Mouse (Mus musculus): Measurements from ENCODE around the gene S1pr2.
"Not testable (repeated sequence)": the region's sequence is repeated elsewhere in the genome, so short reads cannot be mapped to it uniquely, and the experiment has no call there.

Gene S1pr2

DNA sequence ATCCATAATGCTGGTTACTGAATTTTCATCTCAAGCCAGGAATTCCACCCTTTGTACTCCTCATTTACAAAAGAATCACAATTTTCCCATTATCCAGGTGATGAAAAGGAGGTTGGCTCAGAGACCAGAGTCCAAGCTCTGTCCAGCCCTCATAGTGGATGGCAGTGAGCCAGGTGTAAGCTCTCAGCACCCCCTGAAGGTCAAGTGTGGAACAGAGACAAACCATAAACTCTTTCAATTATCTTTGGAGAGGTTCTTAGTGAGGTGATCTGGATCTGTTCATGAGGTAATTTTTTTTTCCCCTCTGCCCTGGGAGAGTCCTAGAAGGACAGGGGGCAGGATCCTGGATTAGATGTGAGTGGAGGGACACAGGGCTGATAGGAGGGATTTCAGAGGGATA, 24.2 kb upstream of the S1pr2 start:
- no peak for DNase-seq (ENCODE audit: low spot score in 2 of 2)

DNA sequence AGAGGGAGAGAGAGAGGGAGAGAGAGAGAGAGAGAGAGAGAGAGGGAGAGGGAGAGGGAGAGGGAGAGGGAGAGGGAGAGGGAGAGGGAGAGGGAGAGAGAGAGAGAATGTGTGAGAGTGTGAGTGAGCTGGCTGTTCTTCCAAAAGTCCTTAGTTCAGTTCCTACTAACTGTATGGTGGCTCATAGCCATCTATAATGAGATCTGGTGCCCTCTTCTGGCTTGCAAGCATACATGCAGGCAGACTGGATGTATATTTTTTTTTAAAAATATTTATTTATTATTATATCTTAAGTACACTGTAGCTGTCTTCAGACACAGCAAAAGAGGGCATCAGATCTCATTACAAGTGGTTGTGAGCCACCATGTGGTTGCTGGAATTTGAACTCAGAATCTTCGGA, 21.8 kb upstream of the S1pr2 start:
- not testable (repeated sequence) for DNase-seq (ENCODE audit: low spot score in 2 of 2)

DNA sequence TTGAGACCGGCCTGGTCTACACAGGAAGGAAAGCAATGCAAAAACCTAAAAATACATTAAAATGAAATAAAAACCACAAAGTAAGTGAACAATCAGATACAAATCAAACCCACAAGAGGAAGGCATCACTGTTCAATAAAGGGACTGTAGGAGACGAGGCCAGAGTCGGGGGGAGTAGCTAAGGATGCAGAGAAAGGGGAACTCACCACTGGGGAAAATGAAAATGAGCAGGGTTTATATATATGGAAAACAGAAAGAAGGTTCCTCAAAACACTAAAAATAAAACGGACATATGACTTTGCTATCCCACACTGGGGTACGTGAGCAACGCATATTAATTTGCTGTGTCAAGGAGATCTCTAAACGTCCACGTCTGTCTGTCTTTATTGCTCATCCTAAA, 20.5 kb upstream of the S1pr2 start:
- DNase-seq (ENCODE audit: low spot score in 2 of 2) = no peak

DNA sequence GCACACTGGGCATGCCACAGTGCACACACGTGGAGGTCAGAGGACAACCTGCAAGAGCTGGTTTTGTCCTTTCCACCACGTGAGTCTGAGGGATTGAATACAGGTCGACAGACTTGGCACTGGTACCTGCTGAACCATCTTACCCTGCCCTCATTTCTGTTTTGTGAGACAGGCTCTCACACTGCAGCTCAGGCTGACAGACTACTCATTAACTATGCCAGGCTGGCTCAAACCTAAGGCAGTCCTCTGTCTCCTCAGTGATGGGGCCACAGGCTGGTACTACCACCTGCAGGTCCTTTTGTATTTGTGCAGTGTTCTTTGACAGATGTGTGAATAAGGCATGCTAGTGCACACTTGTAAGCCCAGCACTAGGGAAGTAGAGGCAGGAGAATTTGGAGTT, 18.5 kb upstream of the S1pr2 start:
- DNase-seq (ENCODE audit: low spot score in 2 of 2) = no peak

DNA sequence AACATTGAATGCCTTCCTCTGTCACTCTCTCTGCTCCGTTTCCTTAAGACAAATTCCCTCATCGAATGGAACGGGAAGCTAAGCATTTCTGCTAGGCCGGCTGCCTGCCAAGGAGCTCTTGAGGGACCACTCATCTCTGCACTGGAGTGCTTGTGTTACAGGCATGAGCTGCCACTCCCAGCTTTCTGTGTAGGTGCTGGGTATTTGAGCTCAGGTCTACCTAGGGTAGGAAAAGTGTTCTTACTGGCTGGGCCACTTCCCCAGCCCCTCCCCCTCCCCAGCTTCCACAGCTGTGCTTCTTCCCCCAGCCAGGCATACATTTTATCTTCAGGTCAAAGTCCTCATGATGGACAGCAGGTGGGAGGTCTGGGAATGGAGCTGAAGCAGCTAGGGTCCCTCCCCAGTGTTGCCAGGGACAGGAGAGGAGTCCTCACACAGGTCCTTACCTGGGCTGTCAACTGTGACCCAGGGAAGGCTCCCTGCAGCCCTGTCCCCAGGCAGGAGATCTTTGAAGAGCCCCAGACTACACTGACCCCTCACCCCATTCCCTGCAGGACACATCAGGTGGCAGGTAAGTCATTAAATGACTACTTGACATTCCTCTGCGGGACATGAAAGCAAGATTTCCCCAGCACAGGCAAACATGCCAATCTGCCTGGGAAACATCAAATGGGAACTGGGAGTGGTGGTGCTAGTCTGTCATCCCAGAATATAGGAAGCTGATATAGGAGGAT, 16.8 kb upstream of the S1pr2 start:
- DNase-seq (ENCODE audit: low spot score in 2 of 2) = no peak

DNA sequence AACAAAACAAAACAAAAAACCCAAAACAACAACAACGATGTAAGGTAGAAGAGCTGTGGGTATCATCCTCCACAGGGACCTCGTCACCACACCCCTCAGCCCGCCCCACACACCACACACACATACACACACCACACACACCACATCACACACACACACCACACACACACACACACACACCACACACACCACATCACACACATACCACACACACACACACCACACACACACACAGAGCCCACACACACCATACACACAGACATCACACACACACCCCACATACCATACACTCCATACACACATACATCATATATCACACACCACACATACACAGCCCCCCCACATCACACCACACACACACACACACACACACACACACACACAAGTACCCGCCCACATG, 15.0 kb upstream of the S1pr2 start:
- DNase-seq (ENCODE audit: low spot score in 2 of 2) = no peak

DNA sequence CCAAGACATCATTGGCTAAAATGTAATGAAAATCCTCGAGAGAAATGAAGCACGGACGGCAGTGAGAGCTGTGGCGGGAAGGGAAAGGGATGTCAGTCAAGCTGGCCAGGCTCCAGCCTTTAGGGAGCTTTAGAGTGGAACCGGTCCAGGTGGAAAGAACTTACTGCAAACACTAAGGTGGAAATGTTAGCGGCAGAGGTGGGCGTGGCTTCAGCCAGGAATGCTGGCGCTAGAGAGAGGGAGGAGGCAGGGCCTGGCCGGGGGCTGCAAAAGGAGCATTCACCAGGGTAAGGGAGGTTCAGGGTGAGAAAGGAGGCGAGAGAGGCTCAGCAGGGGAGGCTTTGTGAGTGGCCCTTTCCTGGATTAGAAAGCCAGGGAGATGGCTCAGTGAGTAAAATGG, 14.3 kb upstream of the S1pr2 start:
- no peak for DNase-seq (ENCODE audit: low spot score in 2 of 2)

DNA sequence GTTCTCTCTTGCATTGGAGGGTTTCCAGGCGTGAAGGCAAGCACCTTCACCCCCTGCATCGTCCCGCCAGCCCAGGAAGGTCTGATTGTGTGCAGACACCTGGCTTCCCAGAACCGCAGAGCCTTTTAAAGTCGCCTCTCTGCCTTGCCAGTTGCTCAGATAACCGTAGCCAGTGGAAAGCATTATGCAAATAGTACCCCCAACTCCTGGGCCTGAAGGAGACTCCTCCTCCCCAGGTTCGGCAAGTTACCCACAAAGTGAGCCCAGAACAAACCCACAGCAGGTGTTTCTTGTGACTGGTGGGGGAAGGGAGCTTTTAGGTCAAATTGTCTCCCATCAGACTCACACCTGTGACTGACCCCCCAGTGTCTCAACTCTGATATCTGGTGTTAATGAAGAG, 11.4 kb upstream of the S1pr2 start:
- no peak for DNase-seq (ENCODE audit: low spot score in 2 of 2)

DNA sequence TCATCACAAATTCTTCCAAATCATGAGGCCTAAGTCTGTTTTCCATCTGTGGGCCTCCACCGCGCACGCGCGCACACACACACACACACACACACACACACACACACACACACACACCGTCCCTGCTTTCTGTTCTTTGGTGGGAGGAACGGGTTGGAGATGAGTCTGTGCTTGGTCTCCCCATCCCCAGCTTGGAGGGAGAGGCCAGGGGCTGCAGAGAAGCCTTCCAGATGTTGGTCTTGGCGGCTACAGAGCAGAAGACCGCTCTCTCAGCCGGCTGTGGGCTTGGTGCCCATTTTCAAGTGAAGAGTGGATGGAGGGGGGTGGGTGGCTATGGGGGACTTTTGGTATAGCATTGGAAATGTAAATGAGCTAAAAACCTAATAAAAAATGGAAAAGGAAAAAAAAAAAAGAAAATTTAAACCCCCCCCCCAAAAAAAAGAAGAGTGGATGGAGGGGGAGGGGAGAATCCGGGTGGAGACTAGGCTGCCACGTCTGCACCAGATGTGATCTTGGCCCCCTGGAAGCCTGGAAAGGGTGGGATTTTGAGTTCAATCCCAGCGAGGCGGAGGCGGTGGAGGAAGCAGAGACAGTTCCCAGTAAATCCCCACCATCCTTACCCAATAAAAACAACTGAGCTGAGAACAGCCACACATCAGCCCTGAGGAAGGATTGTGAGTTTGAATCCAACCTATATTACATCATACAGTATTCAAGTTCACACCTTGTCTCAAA, 10.5 kb upstream of the S1pr2 start:
- DNase-seq (ENCODE audit: low spot score in 2 of 2) = no peak

DNA sequence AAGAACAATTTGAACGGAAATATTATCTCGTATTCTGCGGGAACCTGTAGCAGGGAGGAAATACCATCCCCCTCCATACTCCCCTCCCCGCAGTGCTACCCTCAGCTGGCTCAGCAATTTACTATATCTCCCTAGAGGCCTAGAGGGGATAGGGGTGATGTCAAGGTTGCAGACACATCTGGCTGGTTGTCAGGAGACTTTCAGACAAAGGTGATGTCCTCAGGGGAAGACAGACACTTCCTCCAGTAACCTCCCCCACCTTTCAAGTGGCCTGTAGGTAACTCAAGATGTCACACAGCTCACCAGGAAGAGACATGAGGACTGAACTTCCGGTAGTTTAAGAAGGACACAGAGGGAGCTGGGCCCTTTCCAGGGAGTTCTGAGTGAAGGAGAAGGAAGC, 6.6 kb upstream of the S1pr2 start:
- DNase-seq (ENCODE audit: low spot score in 2 of 2) = no peak

DNA sequence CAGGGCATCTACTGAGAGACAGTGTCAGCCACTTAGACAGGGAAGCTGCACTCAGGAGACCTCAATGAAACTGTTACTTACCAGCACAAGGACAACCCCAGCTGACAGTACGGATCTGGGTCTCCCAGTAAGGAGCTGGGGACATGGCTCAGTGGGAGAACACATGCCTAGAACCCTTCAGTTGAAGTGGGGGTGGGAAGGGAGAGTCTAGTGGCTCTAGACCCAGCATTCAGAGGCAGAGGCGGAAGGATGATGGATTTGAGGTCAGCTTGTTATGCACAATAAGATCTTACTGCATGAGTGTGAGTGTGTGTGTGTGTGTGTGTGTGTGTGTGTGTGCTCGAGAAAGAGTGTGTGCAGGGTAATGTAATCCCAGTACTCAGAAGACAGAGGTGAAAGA, 5.6 kb upstream of the S1pr2 start:
- DNase-seq (ENCODE audit: low spot score in 2 of 2) = no peak

DNA sequence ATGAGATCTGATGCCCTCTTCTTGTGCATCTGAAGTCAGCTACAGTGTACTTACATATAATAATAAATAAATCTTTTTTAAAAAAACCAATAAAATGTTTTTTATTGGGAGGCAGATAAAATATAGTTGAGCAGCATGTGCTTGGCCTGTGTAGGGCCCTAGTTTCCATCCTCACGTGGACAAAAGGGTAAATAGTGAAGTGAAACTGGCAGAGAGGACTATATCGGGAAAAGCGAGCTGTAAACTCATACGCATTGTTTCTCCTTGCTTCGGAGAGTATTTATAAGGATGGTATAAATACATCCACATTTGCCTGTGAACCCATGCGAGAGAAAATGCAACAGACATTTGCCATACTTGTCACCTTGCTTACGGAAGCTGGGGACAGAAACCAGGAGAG, 3.2 kb upstream of the S1pr2 start:
- DNase-seq (ENCODE audit: low spot score in 2 of 2) = no peak

DNA sequence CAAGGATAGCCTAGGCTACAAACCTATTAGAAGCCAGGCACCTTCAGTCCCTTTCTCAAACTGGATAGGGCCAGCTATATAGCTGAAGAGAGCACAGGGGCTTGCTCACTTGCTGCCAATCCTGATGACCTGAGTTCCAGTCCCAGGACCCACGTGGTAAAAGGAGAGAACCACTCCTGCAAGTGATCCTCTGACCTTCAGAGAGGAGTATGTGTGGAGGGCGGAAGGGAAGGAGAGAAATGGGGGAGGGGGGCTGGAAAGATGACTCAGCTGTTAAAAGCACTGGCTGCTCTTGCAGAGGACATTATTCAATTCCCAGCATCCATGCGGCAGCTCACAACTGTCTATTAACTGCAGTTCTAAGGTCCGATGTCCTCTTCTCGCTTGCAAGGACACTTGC, 2.6 kb upstream of the S1pr2 start:
- DNase-seq (ENCODE audit: low spot score in 2 of 2) = no peak

DNA sequence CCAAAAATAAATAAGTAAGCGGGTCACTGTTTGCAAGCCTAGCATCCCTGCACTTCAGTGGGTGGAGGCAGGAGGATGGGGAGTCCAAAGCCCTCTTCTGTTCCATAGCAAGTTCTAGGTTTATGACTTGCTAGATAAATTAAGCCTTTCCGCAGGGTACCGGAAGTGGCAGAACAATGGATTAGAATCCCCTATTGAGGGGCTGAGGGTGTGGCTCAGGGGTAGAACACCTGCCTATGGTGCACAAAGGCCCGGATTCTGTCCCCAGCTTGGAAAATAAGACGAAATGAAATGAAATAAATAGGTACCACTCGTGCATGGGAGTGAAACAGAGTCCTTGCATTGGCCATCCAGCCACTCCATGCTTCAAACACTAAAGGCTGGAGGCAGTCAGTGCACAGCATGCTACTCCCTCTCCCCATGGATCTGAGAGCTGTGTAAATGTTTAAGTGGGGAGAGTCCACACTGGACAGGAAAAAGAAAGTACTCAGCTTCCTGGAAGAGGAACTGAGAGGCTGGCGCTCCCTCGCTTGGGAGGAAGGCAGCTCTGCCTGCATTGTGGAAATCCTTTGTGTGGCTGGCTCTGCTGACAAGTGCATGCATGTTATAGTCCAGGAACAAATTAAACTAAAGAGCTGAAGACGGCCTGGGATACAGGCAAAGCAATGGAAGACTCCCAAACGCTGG, 2.0 kb upstream of the S1pr2 start:
- no peak for DNase-seq (ENCODE audit: low spot score in 2 of 2)

DNA sequence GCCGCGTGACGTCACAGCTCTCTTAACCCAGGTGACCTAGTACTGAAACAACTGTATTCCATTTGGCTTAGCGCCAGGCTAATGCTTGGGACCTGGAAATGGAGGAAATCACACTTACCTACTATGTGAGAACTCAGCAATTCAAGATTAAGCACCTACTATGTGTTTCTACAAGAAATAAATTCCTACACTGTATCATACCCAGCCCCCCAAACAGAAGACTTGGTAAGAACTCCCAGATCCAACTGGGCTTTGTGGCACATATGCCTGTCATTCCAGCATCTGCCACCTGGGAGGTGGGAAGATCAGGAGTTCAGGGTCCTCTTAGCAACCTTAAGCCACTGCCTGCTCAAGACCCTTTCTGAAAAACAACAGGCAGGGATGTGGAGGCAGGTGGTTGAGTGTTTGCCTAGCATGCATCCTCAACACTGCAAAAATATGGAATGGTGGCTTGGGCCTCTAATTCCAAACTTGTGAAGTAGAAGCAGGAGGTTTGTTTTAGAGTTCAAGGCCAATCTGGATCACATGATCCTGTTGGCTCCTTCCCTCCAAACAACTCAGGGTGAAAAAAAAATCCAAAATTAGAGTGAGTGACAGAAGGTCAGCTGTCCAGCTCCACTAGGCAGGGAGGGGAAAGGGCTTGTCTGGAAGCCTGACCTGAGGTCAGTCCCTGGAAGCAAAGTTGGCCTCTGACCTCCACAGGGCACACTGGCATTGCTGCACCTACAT, 544 bp upstream of the S1pr2 start:
- no peak for DNase-seq (ENCODE audit: low spot score in 2 of 2)

DNA sequence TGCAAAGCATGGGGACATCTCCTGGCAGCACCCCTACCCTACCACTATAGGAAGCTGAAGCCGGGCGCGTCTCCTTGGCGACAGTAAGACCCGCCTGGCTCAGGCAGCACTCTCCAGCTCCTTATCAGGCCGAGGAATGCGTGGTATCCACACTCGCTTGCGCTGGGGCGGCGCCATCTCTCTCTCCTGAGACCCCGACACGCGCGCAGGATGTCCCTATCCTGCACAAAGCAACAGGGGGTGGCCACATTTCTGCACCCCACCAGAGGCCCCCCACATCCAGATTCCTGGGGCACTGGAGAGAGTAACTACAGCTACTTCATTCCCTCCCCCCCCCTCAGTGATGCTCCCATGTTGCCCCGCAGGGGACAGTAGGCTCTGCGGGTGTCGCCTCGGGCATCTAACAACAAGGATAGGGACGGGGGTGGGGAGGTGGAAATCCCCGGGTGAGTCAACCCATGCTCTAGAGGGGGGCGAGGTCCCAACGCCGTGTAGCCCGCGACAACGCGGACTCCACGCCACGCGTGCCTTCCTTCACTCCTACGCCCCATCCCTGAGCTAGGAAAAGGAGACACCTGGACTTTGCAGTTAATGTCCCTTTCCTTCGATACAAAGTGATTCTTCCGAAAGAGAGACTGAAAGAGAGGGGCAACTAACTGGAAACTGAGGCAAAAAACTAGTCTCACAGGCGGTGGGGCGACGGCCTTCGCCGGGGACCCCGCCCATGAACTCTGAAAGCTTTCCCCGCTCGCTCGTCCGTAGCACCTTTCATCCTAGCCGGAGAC, 958 bp downstream of the S1pr2 start:
- DNase-seq (ENCODE audit: low spot score in 2 of 2) = no peak

DNA sequence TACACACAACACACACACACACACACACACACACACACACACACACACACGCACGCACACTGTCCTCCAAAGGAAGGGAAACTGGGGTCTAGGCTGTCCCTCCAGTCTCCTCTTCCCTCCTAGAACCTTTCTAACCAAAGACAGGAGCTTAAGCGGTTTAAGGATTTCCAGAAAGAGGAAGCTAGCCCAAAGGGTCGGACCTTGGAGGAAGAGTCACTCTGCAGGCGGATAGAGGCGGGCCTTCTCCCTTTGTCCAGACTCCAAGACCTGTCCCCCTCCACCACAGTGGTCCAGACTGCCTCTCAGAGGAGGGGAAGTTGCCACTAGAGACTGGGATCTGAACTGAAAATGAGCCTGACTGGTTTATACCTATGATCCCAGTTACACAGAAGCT, 2.9 kb downstream of the S1pr2 start:
- DNase-seq (ENCODE audit: low spot score in 2 of 2) = no peak

DNA sequence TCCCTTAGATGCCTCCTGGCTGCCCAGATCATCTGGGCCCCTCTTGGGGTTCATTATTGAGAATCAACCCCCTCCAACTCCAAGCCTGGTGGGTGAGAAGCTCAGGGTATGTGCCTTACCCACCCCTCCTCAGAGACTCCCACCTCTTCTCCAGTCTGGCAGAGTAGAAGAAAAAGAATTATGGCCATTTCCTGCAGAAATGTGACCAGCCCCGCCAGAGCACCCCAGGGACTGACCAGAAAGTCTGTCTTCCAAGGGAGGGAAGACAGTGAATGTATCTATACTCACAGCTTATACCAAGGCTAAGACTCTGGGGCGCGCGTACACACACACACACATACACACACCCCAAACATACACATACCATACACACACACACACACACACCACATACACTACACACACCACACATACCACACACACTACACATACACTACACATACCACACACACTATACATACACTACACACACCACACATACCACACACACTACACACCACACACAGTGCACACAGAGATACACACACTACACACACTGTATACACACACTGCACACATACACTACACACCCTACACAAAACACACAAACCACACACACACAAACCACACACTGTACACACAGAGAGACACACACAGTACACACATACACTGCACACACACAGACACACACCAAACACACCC, 3.4 kb downstream of the S1pr2 start:
- no peak for DNase-seq (ENCODE audit: low spot score in 2 of 2)

DNA sequence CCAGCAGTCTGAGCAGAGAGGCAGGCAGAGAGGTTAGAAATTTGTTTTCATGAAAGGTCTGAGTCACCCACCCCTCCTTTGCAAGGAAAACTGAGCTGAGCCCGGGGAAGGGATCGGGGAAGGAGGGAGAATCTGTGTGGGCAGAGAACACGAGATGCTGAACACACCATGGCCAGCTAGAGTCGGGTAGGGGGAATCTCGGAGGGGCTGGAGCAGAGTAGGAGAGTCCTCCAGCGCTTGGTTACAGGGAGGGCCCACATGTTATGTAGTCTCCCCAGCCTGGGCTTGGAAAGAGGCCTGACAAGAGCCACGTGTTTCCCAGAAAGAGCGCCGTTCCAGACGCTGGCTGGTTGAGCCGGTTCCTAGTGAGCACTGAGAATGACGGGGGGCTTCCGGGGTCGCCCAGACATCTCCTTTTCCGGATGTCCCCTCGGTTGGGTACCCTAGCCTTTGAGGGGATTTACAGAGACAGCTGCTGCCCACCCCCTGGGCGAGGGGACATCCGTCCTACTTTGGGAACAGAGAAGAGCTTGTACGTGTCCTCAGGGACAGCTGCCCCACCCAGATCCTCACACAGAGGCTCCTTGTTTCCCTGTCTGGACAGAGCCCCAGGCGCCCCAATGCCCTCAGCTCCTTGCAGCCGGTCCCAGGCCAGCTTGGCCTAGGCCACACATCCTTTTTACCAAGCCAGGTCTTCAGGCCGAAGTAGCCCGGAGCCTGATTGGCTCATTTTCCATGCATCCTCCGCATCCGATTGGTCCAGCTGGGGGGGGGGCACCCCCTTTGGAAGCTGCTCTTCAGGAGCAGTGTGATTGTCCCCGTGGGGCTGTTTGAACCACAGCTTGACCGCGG, 4.2 kb downstream of the S1pr2 start:
- DNase-seq (ENCODE audit: low spot score in 2 of 2) = peak; percentile 50 to 64

DNA sequence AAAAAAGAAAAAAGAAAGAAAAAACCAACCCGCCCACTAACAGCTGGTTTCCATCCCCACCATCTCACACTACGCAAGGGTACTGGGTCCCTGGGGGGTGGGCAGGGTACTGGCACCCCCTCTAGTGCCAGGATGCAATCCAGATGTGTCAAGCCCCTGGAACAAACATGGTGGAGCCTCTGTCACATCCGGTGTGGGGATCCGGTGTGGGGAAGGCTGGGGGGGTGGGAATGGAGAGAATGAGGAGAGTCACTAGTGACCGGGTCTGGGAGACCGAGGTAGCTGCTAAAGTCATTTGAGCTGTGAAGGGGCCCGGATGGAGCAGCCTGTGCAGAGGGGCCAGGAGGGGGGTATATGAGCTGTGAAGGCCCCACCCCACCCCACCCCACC, 4.8 kb downstream of the S1pr2 start:
- no peak for DNase-seq (ENCODE audit: low spot score in 2 of 2)

Data from right cerebral cortex, postnatal 36 days (tissue).